Mouse (Mus musculus) heart, postnatal 14 days (tissue): ENCODE data around the gene Bcor. TPM values are rescaled to one million over a fixed set of nuclear protein-coding genes. Genes with fewer than 3 reads are reported as not detected.

Experiments used
- DNase-seq, 2 experiments: peaks; one replicate each; pipeline ENCODE4 v3.0.0; 2021 to 2022
- intact Hi-C: fragments of 180-260 bp; cut with DNase I; formaldehyde crosslinking; loops from one replicate; pipeline ENCODE4 v1.15.1; 2025
- total RNA-seq, 2 experiments: library from RNA; stranded (reverse); gene quantifications; 2 replicates each; pipeline ENCODE4 v1.2.3; 2021

Bcor gene
- total RNA-seq, 2 experiments from 2014 or later, result 24.4 to 25.8 TPM

DNA sequence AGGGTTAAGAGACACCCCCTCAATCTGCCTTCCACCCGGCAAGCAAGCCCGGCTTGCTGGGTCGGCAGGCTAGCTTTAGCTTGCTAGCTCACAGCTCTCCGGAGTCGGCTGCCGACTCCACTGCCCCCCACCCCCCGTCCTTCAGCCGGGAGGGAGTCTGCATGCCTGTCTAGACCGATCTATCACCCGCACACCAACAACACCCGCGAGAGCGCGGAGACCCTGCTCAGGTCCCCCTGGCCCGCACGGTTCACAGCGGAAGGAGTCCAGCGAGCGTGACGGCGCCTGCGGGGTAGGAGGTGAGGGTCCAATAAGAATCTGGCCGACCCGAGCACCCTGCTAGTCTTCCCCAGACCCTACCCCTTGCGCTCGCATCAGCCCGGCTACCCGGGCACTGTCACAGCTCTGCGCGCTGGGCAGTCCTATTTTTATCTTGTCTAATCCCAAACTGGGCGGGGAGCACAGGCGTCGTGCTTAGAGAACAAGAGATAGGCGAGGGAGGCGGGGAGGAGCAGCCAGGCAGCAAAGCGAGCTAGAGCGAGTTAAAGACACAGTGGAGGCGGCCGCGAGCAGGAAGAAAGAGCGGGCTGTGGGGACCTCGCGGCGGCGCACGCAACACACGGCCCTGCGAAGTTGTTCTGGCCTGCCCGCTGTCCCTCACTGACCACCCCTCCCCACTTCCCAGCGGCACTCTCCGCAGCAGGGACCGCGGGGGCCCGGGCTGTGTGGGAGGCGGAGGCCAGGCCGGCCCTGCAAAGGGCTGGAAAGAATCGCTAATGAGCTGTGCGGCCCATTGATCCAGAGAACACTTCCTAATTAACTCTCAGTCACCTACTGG, 83.2 kb downstream of the Bcor start:
- intact Hi-C loops, result loop anchor here (5.0 to 10.0 kb wide), 5 partner anchors 70 to 442 kb away; no protein-coding TSS in a partner anchor
- peak; percentile 56 to 61 for DNase-seq

DNA sequence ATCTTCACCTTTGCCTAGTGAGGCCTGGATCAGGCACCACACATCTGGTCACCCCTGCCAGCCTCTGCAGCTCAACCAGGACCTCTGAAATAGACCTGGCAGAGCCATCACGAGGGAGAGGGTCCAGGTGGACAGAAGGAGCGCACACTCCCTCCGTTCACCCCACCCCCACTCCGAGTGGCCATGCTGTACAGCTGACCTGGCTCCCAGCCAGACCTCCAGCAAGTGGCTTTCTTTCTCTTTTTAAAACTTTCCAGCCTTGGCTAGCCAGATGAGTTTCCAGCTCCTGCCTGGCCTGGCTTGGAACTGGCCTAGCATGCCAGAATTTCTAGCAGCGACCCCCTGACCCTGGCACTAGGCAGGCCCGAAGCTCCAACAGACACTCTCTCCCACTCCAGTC, 87.4 kb downstream of the Bcor start:
- DNase-seq, result peak; percentile 25 to 38
- intact Hi-C loops, result loop anchor here (10.0 kb wide), 2 partner anchors 408 to 438 kb away; no protein-coding TSS in a partner anchor

DNA sequence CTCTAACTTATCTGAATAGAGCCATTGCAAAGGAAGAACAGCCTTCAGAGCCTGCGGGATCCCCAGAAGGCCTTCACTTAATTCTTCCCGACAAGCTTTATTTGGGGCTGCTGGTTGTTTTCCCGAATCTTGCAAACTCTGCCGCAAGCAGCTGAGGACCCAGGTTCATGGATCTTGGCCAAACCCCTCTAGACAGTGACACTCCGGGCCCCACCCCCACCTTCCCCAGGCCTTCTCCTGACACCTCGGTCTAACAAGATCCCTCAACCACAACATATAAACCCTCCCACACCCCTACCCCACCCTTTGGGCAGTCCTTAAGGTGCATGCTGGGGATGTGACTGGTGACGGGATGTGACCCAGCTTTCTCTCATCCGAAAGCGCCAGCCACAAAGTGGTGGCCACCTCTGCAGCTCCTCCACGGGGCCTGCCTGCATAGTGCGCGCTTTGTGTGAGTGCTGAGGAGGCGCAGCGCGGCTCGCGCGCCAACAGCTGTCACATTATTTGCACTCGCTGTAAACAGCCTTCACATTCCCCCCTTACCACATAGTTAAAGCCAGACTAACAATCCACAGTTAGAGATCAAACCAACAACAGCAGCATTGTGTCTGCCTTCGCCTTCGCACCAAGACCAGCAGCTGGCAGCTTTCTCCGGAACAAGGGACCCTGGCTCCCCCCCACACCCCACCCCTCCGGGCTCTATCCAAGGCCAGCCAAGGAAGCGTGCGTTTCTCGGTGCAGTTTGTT, 91.0 kb downstream of the Bcor start:
- intact Hi-C loops, result loop anchor here (5.0 kb wide), 1 partner anchor 262 kb away; no protein-coding TSS in a partner anchor
- DNase-seq, result no peak

DNA sequence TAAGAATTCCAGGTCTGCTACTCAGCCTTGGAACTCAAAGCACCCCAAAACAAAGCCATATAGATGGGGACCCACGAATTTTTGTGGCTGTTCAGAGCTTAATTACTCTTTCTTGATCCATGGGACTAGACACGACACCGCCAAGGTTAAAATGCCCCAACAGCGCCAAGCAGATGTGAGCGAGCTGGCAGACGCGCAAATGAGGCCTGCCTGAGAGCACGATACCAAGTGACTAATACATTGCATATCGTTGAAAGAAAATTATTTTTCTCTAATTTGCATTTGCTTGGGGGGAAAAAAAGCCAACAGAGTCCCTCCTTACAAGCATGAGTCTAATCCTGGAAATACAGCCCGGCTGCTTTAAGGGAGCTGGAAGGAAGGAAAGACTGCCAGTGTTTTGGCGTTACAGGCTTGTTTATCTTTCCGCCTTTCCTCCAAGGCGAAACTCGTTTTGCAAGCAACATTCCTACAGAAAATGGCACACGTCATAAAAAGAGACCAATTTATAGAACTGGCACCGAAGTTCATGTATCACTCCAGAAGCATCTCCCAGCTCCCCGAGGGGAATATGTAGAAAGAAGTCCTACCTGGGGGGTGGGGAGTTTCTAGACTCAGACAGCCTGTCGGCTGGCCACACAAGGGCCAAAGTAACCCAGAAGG, 92.2 kb downstream of the Bcor start:
- no peak for DNase-seq
- intact Hi-C loops, result loop anchor here (5.0 kb wide), 1 partner anchor 261 kb away; no protein-coding TSS in a partner anchor

DNA sequence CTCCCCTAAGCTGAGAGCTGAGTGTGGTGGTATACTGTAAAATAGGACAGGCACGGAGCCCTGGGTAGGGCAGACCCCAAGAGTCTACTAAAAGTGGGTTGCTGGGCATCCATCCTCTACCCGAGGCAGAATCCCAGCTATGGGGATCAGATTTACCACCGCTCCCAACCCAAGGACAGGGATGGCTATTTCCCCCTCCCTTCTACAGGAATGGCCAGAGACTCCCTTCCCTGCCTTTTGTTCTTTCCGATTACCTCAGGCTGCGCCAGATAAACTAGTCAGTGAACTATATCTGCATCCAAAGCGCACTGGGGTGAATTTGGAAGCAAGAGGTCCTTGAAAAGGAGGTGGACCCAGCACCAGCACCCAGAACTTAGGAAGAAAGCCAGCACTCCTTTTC, 93.1 kb downstream of the Bcor start:
- intact Hi-C loops, result loop anchor here (5.0 kb wide), 1 partner anchor 260 kb away; no protein-coding TSS in a partner anchor
- no peak for DNase-seq

DNA sequence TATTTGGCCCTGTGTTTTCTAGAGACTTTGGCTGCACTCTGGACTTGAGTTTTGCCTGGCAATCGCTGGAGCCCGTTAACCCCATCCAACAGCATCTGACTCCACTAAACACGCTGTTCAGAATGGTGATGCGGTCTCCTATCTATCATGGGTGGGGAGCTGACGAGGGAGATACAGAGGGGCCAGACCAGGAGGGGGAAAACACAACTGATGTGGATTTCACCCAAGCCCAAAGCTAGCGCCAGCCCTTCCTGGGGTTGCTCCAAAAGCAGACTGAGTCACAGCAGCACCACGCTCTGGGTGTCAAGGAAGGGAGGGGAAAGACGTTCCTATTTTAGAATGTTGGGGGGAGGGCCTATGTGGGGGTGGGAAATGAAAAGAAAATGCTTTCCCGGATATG, 94.4 kb downstream of the Bcor start:
- DNase-seq, result peak in 1 of 2 experiments; percentile 48
- intact Hi-C loops, result loop anchor here (5.0 kb wide), 1 partner anchor 258 kb away; no protein-coding TSS in a partner anchor

DNA sequence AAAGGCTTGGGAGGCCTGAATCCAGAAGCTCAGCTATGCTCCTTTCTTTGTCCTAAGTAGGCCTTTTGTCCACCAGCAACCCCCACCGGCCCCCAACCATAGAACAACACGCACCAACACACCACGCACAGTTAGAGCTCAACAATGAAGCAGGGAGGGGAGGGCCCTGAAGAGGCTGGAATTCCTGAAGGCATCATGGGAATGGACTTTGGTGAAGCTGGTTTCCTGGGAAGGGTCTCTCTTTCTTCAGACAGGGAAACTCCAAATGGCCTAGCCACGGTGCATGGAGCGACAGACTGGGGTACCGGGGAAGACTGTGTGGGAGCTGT, 97.3 kb downstream of the Bcor start:
- intact Hi-C loops, result no loop called here
- no peak for DNase-seq

DNA sequence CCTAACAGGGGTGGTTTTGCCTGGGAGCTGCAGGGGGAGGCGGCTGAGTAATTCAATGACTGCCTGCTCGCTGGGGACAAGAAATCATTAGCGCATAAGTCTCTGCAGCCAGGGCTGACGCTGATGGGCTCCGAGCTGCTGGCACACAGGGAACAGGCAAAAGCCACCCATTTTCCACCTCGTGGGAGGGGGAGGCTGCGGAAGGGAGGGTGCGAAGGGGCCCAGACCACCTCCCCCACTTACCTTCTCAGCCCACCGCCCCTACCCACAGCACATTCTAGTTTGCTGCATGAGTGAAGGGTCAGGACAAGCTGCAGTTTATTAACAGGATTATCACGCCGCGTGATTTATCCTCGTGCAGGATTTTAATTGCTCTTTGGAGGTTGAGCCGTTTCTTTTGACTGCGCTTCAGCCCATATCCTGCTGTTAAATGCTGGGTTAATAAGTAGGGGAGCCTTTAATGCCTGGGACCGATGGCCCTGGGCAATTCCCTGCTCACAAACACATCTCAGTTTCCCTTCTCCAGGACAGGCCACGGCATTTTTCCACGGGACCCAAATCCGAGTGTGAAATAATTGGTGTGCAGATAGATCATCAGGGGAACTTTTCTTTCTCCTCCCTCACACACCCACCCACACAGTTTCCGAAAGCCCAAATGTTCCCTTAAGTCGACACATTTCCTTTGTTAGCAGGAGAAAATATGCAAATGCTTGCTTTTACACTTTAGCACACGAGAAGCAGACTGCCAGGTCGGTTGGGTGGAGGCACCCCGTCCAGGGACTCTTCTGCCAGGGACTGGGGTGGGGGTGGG, 97.8 kb downstream of the Bcor start:
- intact Hi-C loops, result no loop called here
- DNase-seq, result no peak

DNA sequence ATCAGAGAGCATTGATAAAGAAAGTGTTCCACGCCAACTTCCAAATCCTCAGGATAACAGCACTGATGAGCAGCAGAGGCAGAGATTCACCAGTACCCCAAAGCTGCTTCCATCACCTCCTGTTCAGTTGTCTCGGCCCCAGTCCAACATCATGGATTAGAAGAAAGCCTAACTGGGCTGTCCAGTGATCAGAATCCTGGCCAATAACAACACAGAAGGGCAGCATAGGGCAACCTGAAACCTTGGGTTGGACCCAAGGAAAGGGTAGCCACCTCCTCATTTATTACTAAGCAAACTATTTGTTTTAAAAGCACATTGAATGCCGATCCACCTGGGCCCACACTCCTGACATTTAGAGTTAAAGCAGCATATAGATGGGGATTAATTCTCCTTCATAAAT, 99.3 kb downstream of the Bcor start:
- no peak for DNase-seq
- intact Hi-C loops, result no loop called here

DNA sequence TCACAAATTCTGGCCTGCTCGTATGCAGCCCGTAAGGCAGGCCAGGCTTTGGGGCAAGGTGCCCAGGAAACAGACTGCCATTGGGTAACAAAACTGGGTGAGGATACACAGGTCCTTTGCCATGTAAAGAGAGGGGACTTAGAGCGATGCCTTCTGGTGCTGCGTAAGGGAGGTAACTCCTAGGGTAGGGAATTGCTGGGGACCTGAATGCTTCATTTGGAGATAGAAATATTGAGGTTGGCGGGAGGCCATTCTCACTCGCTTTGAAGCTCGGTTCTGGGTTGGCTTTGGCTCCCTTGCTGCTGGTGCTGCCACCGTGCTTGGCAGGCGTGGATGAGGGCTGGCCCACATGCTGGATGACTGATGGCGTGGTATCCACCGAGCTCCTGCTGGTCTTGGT, 102.9 kb downstream of the Bcor start:
- intact Hi-C loops, result no loop called here
- no peak for DNase-seq

DNA sequence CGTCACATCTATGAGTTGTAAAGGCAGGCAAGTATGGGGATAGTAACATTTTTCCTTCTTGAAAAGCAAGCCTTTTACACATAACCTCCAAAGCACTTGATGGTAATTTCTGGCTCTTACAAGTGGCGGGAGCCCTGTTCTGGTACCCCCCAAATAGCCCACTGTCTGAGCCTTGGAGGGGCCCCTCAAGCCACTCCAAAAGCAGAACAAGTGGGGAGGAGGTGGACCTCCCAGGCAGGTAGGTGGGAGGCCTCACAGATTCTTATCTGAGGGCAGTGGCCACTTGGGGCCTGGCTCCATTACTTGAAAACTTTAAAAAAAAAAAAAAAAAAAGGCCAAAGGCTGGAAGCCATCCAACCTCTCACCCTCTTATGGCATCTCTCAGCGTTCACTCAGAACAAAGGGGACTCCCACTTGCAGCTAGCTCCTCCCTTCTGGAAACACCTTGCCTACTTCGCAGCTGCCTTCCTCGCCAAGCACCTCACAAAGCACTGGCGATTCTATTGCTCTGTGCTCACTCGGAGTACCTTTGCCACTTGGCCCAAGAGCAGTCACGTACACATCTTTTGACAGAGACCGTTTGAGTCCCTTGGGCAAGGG, 106.7 kb downstream of the Bcor start:
- no peak for DNase-seq
- intact Hi-C loops, result no loop called here

DNA sequence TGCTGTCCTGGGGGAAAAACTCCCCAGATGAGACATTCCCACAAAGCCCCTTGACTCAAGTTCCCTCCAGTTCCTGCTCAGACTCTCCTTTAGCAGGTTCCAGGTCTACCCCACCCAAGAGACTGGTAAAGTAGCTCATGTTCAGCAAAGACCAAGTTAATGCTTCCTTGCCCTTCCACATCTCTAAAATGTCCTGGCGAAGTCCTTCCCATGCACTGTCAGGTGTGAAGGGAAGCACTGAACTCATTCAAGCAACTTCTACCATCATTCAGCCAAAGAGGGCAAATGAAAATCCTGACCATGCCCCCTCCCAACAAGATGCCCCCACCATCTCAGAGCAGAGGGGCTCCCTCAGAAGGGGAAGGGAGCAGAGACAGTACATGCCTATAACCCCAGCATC, 107.5 kb downstream of the Bcor start:
- intact Hi-C loops, result no loop called here
- no peak for DNase-seq

DNA sequence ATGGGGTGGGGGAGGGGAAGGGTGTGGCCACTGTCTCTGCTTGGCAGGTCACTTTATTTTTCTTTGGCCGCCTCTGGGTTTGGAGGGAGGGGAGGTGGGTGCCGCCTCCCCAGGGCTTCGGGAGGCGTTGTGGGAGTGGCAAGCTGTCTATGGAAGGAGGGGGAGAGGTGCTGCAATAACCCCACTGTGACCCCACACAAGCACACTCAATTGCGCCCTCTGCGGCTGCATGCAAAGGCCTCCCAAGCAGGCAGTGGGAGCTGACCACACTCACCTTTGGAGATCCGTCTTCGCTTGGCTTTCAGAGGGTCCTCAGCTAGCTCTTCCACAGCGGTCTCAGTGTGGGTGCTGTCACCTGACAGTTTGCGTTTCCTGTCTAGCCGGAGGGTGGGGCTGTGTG, 111.4 kb downstream of the Bcor start:
- DNase-seq, result no peak
- intact Hi-C loops, result no loop called here

DNA sequence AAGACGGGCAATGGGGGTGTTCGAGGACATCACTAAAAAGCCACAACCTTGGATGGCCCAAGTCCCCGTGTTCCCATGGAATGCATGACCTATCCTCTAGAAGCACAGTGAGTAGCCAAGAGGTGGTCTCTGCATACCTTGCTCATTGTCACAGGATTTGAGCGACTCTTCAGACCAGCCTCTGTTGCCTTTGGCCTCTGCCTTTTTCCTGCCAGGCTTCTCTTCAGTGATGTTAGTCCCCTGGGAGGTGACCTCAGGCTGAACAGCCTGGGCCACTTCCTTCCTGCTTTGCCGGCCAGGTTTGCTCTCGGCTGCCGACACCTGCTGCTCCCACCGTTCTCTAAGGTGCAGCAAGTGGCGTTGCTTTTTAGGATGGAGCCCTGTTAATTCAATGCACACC, 112.0 kb downstream of the Bcor start:
- DNase-seq, result no peak
- intact Hi-C loops, result no loop called here

DNA sequence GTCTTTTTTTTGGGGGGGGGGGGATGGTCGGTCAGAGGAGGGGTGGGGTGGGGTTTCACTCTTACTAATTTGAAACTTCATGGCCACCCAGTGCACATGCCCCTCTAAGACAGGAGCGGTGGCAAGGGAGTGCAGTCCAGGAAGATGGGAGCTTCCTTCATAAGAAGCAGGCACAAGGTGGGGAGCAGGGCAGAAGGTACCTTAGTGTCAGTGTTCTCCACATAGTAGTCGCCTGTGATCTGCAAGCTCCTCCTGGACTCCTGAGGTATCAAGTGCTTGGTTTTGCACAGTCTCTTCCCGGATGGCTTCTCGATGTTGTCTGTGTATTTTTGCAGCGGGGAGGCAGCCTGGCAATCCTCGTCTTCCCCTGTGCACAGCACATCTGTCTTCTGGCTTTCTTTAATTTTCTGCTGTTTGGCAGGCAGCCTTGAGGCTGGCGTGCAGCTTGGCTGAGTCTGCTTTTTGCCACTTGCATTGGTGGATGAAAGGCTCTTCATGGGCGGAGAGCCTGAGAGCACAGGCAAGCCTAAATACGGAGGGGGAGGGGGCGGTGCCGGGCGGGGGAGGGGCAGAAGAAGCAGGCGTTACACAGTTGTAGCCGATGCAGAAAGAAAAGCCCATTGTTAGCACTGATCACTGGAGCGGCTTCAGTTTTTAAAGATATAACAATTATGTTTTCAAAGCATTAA, 112.8 kb downstream of the Bcor start:
- intact Hi-C loops, result no loop called here
- no peak for DNase-seq

DNA sequence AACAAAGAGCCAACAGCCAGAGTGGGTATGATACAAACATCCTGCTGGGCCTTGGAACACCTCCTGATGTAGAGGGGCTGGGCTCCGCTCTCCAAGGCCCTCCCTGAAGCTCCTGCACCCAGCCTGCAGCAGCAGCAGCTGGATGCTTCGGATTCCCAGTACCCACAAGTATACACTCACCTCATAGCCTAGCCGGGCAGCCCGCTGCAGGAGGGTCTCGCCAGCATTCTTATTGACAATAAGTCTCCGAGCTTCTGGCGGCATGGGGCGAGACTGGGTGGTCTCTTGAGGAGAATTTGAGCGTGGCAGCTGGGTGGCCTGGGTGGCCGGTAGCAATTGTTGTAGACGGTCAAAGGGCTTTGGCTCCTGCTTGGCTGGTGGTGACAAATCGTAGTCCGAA, 113.5 kb downstream of the Bcor start:
- intact Hi-C loops, result no loop called here
- DNase-seq, result no peak

DNA sequence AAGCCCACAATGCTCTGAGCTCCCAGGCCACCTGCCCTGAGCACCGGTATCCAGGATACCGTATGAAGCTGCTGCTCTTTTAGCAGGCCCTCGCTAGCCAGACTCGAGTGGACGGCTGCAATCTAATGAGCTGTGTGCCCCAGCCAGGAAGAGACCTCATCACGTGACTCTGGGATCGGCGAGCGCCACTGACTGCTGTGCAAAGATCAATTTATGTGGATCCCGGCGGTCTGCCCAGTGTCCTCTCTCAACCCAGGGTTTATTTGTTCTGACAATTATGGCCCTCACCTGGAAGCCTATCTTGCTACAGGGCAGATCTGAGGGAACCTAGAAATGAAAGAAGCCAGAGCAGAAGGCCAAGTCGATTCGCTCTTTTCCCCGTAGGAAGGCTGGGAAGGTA, 116.8 kb downstream of the Bcor start:
- intact Hi-C loops, result no loop called here
- DNase-seq, result no peak

DNA sequence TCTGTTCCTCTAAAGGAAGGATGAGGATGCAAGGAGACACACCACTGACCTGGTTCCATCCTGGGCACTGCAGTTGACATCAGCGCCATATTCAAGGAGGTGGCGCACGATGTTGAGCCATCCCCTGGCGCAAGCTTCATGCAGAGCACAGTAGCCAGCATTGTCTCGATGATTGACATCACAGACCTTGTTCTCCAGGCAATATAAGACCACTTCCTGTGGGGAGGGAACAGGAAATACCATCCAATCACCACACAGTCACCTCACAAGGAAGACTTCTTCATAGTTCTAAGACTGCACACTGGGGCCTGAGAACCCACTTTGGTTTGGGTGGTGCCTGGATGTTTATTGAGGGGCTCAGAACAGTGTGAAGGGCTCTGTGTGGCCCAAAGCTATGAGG, 118.7 kb downstream of the Bcor start:
- intact Hi-C loops, result no loop called here
- no peak for DNase-seq

DNA sequence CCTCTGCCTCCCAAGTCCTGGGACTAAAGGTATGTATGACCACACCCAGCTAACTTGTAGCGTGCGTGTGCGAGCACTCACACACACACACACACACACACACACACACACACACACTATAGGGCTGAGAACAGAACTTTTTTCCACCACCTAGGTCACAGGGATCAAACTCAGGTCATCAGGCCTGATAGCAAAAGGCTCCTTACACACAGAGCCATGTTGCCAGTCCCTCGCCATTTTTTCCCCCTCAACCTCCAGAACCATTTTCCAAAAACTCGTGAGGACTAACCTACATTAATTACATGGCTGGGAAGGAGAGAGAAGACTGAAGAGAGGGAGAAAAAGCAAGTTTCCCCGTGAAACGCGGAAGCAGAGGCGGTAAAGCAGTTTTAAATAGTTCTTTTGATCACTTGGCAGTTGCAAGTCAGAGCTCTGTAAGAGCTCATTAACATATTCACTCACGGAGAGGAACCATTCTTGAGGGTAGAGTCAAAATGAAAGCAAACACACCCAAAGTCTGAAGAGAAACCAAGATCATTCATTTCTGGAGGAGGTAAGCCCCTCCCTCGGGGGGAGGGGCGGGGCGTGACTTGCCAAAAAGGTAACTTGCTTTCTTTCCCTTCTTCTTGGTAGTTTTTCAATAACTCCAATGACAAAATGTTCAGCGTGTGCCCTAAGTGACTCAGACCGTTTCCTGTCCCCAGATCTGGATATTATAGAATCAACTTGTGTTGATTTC, 145.3 kb downstream of the Bcor start:
- no peak for DNase-seq
- intact Hi-C loops, result no loop called here
